Mouse (Mus musculus) limb, embryonic 11.5 days (tissue): Measurements from ENCODE around the gene Nthl1. TPM values are rescaled to one million over a fixed set of nuclear protein-coding genes. Genes with fewer than 3 reads are reported as not detected.

Experiments used
- ATAC-seq: fragments of 200-750 bp; cut with Nextera tagmentation; 2 replicates; pipeline ENCODE4 v1.8.0; 2017; ENCODE audit warnings: low read depth; ENCODE audit not compliant: insufficient number of reproducible peaks, low FRiP score, low TSS enrichment
- DNase-seq: peaks from one replicate; pipeline ENCODE4 v3.0.0-alpha.2; 2015; ENCODE audit warnings: low spot score
- H3K27ac ChIP-seq: fragments of 300-500 bp; sonication (generic); replicated peaks from 2 replicates; pipeline ENCODE4 v1.5.1; 2014; ENCODE audit warnings: low read depth, mild to moderate bottlenecking, low read length
- H3K27me3 ChIP-seq: fragments of 300-500 bp; sonication (generic); 2 replicates; pipeline ENCODE4 v1.6.1; 2014; ENCODE audit warnings: mild to moderate bottlenecking, low read length, mixed read lengths; ENCODE audit not compliant: control insufficient read depth, insufficient read depth
- H3K36me3 ChIP-seq: fragments of 300-500 bp; sonication (generic); 2 replicates; pipeline ENCODE4 v1.6.1; 2014; ENCODE audit warnings: mild to moderate bottlenecking, low read length, moderate library complexity, mixed read lengths; ENCODE audit not compliant: control insufficient read depth, insufficient read depth
- H3K4me1 ChIP-seq: fragments of 300-500 bp; sonication (generic); 2 replicates; pipeline ENCODE4 v1.6.1; 2014; ENCODE audit warnings: low read length, mixed read lengths; ENCODE audit not compliant: control insufficient read depth, insufficient read depth
- H3K4me2 ChIP-seq: fragments of 300-500 bp; sonication (generic); 2 replicates; pipeline ENCODE4 v1.6.1; 2014; ENCODE audit warnings: low read depth, mild to moderate bottlenecking, moderate library complexity; ENCODE audit not compliant: severe bottlenecking
- H3K4me3 ChIP-seq: fragments of 300-500 bp; sonication (generic); 2 replicates; pipeline ENCODE4 v1.5.1; 2014; ENCODE audit warnings: low read depth, low read length
- H3K9ac ChIP-seq: fragments of 300-500 bp; sonication (generic); 2 replicates; pipeline ENCODE4 v1.6.1; 2014; ENCODE audit warnings: mild to moderate bottlenecking, low read length
- H3K9me3 ChIP-seq: fragments of 300-500 bp; sonication (generic); 2 replicates; pipeline ENCODE4 v1.6.1; 2016; ENCODE audit warnings: low read length; ENCODE audit not compliant: control insufficient read depth
- WGBS: fragments of 180-500 bp; shearing (Covaris S2); extraction: QIAGEN DNeasy Blood & Tissue Kit; methylation state at CpG from one replicate; pipeline ENCODE4 v1.1.7; 2014; 5-methylcytosine and 5-hydroxymethylcytosine counted together
- polyA plus RNA-seq: library from polyadenylated mRNA; unstranded; fragments of >200 nt; fragmentation: Nextera tagmentation; extraction: Ambion mirVana; gene quantifications from 2 replicates; pipeline ENCODE4 v1.2.1, GENCODE M21; 2014

The Nthl1 gene
- polyA plus RNA-seq, 1 experiment from 2014 or later, result 19.5 TPM

GRCm38 (mm10) chr17:24635024-24635423 lies 2.5 kb downstream of the Nthl1 start:
- ATAC-seq (no peak), DNase-seq (no peak)
- peaks cover 5% of the 10 kb centered on the region; the same call in 1 of the 2 replicates for H3K36me3 ChIP-seq
- no peak overlapping the region for H3K4me3 ChIP-seq
- H3K27me3 ChIP-seq, result no peaks in the 10 kb centered on the region
- peaks cover 23% of the 10 kb centered on the region for H3K4me1 ChIP-seq
- H3K27ac ChIP-seq, result no peak overlapping the region
- no peak overlapping the region for H3K9ac ChIP-seq
- WGBS, result 96% methylated on average over 4 of the region's 4 CpGs
- H3K4me2 ChIP-seq, result no peak overlapping the region
- H3K9me3 ChIP-seq, result no peaks in the 10 kb centered on the region

- H3K9ac ChIP-seq, result no peak overlapping the region
- WGBS, result 96% methylated on average over 5 of the region's 5 CpGs
- H3K27me3 ChIP-seq, result no peaks in the 10 kb centered on the region
- no peak overlapping the region for H3K4me3 ChIP-seq
- no peaks in the 10 kb centered on the region for H3K9me3 ChIP-seq
- no peak overlapping the region for H3K27ac ChIP-seq
- peaks cover 4% of the 10 kb centered on the region; the same call in 1 of the 2 replicates for H3K36me3 ChIP-seq
- no peak overlapping the region for H3K4me2 ChIP-seq
- peaks cover 29% of the 10 kb centered on the region for H3K4me1 ChIP-seq
- no peak for ATAC-seq
- no peak for DNase-seq
These were observed 3.2 kb downstream of the Nthl1 start for GRCm38 (mm10) chr17:24635694-24636093.

GRCm38 (mm10) chr17:24636781-24637481 lies 4.5 kb downstream of the Nthl1 start:
- H3K4me2 ChIP-seq, result no peak overlapping the region
- ATAC-seq, result no peak
- H3K27me3 ChIP-seq, result no peaks in the 10 kb centered on the region
- H3K9ac ChIP-seq, result no peak overlapping the region
- DNase-seq, result no peak
- no peaks in the 10 kb centered on the region for H3K9me3 ChIP-seq
- H3K36me3 ChIP-seq, result peaks cover 5% of the 10 kb centered on the region; the same call in 1 of the 2 replicates
- no peak overlapping the region for H3K27ac ChIP-seq
- WGBS, result 69% methylated on average over 5 of the region's 5 CpGs
- H3K4me3 ChIP-seq, result no peak overlapping the region
- H3K4me1 ChIP-seq, result peaks cover 25% of the 10 kb centered on the region

- Histone ChIP-seq H3K27me3 (no peaks in the 10 kb centered on the region), H3K4me3 (no peak overlapping the region), H3K27ac (0 out of 2 replicates have a peak overlapping the region, but pooled peaks have one; percentile 97), H3K9ac (no peak overlapping the region; the same call in 1 of the 2 replicates), H3K4me1 (peaks cover 26% of the 10 kb centered on the region), H3K9me3 (no peaks in the 10 kb centered on the region), H3K36me3 (peaks cover 8% of the 10 kb centered on the region), H3K4me2 (no peak overlapping the region)
- DNase-seq (no peak), ATAC-seq (no peak)
- 86% methylated on average over 4 of the region's 4 CpGs for WGBS
These were observed 5.7 kb downstream of the Nthl1 start for GRCm38 (mm10) chr17:24638214-24638613.

GRCm38 (mm10) chr17:24638840-24639239 lies 6.4 kb downstream of the Nthl1 start:
- WGBS, result 54% methylated on average over 9 of the region's 9 CpGs
- no peak overlapping the region for H3K4me3 ChIP-seq
- ATAC-seq (peak; percentile 7; the same call in 1 of the 2 replicates), DNase-seq (no peak)
- H3K9ac ChIP-seq, result peak overlapping the region; percentile 57
- H3K4me2 ChIP-seq, result peak overlapping the region; percentile 25; the same call in 1 of the 2 replicates
- no peaks in the 10 kb centered on the region for H3K9me3 ChIP-seq
- peak overlapping the region; percentile 97 for H3K27ac ChIP-seq
- H3K27me3 ChIP-seq, result no peaks in the 10 kb centered on the region
- H3K4me1 ChIP-seq, result peaks cover 23% of the 10 kb centered on the region
- peaks cover 8% of the 10 kb centered on the region for H3K36me3 ChIP-seq

GRCm38 (mm10) chr17:24639571-24639988 lies 7.1 kb downstream of the Nthl1 start:
- H3K4me2 ChIP-seq, result peak overlapping the region; percentile 25; the same call in 1 of the 2 replicates
- H3K4me3 ChIP-seq, result no peak overlapping the region
- DNase-seq (peak; percentile 85), ATAC-seq (peak; percentile 74)
- 19% methylated on average over 5 of the region's 5 CpGs for WGBS
- H3K9ac ChIP-seq, result peak overlapping the region; percentile 57
- H3K27ac ChIP-seq, result peak overlapping the region; percentile 97
- H3K27me3 ChIP-seq, result no peaks in the 10 kb centered on the region
- H3K36me3 ChIP-seq, result peaks cover 8% of the 10 kb centered on the region
- no peaks in the 10 kb centered on the region for H3K9me3 ChIP-seq
- peaks cover 31% of the 10 kb centered on the region for H3K4me1 ChIP-seq

- DNase-seq (no peak), ATAC-seq (no peak)
- WGBS, result 84% methylated on average over 7 of the region's 7 CpGs
- no peak overlapping the region for H3K4me3 ChIP-seq
- H3K27ac ChIP-seq, result peak overlapping the region; percentile 97
- H3K27me3 ChIP-seq, result no peaks in the 10 kb centered on the region
- H3K9me3 ChIP-seq, result no peaks in the 10 kb centered on the region
- peak overlapping the region; percentile 25; the same call in 1 of the 2 replicates for H3K4me2 ChIP-seq
- peak overlapping the region; percentile 47; the same call in 1 of the 2 replicates for H3K9ac ChIP-seq
- peaks cover 35% of the 10 kb centered on the region for H3K4me1 ChIP-seq
- peaks cover 8% of the 10 kb centered on the region for H3K36me3 ChIP-seq
These were observed 7.6 kb downstream of the Nthl1 start for GRCm38 (mm10) chr17:24640119-24640518.

GRCm38 (mm10) chr17:24640581-24640980 lies 8.1 kb downstream of the Nthl1 start:
- H3K4me2 ChIP-seq, result no peak overlapping the region
- peak overlapping the region; percentile 97 for H3K27ac ChIP-seq
- no peak overlapping the region for H3K4me3 ChIP-seq
- ATAC-seq (no peak), DNase-seq (no peak)
- H3K36me3 ChIP-seq, result peaks cover 10% of the 10 kb centered on the region
- H3K27me3 ChIP-seq, result no peaks in the 10 kb centered on the region
- 92% methylated on average over 15 of the region's 15 CpGs for WGBS
- no peaks in the 10 kb centered on the region for H3K9me3 ChIP-seq
- H3K9ac ChIP-seq, result no peak overlapping the region
- H3K4me1 ChIP-seq, result peaks cover 35% of the 10 kb centered on the region
